Mouse (Mus musculus) heart, adult 10 weeks (tissue): ENCODE results near the gene Golph3l. TPM values are rescaled to one million over a fixed set of nuclear protein-coding genes. Genes with fewer than 3 reads are reported as not detected.

Experiments used
- polyA plus RNA-seq: library from polyadenylated mRNA; stranded (reverse); fragments of 350-450 nt; fragmentation: Illumina TruSeq; extraction: RNeasy Lipid Tissue Mini Kit (QIAGEN cat#74804); gene quantifications from one replicate; pipeline ENCODE4 v1.2.3, GENCODE M21; 2014; ENCODE audit warnings: low read depth, low replicate concordance

Golph3l gene
- polyA plus RNA-seq = 17.8 TPM

DNA sequence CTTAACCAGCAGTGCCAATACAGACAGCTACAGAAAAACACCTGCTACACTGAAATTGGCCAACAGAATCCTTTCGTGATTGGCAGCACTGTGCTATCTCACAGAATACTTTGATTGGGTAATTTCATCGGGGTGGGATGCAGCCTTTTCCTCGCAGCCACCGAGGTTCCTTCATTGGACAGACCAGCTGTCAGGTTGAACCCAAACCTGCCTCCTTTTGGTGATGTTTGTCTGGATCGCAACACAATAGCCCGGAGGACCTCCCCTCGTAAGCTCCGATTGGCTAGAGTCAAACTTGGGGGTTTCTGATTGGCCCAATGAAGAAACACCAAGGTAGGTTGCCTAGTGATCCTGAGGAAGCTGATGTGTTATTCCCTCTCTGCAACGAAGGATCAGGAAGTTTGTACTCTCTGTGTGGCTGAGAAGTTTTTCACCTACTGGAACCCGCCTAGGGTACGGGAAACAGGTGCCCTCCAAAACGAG lies at the start of gene Golph3l:
TSS of gene Golph3l (plus strand) at position 331 of the 483 bp plus-strand sequence.

DNA sequence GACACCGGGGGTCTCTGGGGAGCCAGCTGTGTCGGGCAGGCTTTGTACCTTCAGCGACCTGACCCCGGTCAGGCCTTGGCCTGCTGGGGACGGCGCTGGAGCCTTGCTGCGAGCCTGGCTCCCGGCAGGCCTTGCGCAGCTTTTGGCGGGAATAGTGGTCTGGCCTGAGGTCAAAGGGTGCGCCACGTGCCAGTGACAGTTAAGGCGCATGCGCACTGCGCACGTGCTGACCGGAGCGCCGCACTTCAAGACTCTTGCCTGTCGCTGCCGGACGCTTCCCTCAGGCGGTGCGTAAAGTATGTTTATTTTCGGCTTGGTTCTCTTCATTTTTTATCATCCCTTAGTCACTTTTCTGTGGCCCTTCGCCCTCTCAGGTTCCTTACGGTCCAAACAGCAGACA lies 29.3 kb upstream of the Golph3l start, which contains the start of gene Hormad1:
TSS of gene Hormad1 (plus strand) at position 241 of the 400 bp plus-strand sequence.

DNA sequence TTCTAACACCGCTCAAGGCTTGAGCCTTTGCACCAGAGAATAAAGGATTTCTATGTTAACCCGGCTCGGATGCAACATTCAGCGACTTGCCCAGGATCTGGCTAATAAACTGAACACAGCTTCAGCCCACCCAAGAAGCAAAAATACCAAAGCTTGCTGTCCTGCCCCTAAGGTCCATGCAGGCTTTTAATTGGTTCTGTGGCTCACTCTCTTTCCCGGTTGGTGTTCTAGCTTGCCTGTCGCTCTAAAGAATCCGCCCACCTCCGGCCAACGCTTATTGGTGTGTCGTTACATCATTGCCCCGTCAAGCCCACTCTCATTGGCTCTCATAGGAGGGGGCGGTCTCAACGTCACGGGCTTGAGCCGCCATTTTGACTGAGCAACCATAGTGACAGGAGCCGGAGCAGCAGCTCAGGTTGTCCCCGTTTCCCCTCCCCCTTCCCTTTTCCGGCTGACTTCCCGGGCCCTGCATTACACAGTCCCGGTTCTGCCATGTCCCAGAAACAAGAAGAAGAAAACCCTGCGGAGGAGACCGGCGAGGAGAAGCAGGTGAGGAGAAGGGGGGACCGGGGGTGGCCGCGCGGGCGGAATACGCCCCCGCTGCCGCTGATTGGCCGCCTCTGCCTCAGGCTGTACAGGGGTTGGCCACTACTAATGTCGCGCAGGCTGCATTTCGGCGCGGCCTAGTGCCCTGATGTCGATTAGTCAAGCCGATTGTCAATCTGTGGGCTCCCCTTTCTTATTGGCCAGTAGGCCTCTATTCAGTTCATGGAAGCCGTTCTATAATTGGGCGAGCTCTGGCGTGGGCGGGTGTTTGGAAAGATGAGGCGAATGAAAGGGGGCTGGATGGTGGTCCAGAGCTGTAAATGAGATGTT lies 36.1 kb downstream of the Golph3l start, which contains the start of gene Ensa:
TSS of gene Ensa (plus strand) at position 366 of the 876 bp plus-strand sequence.

DNA sequence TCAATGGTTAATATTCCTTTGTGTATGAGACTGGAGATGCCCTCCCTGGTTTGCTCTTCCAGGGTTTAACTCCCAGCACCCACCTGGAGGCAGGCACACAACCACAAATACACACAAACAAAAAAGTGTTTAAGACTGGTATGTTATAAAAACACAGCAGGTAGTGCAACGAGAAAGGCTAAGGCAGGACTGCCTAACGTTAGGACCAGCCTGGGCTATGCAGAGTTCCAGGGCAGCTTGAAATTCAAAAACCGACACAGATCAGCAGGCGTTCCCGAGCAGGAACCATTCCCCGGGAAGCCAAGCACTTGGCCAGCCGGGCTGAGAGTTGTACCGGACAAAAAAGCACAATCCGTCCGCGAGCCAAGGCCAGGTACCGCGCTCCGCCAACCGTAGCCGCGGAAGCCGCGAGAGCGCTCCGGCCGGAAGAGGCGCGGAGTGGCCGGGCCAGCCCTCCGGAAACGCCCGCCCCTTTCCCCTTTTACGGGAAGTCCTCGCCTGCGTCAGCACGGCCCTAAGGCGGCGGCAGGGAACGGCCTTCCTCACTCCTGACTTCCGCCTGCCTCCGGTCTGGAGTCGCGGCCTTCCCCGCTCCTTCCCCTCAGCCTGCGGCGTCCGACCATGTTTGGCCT lies 69.6 kb downstream of the Golph3l start, which contains the start of gene Mcl1:
TSS of gene Mcl1 (plus strand) at position 553 of the 632 bp plus-strand sequence.

Other genes starting within 250 kb of the Golph3l start
- gene Setdb1, start 231.7 kb upstream of the Golph3l start, polyA plus RNA-seq = 12.5 TPM
- gene 4930558C23Rik, start 186.1 kb upstream of the Golph3l start, polyA plus RNA-seq = not detected
- gene Arnt, start 154.5 kb upstream of the Golph3l start, polyA plus RNA-seq = 34.4 TPM
- gene Ctsk, start 89.7 kb upstream of the Golph3l start, polyA plus RNA-seq = 5.2 TPM
- gene Ctss, start 62.1 kb upstream of the Golph3l start, polyA plus RNA-seq = 20.0 TPM
- gene Hormad1, start 29.3 kb upstream of the Golph3l start, polyA plus RNA-seq = not detected
- gene Ensa, start 36.1 kb downstream of the Golph3l start, polyA plus RNA-seq = 82.3 TPM
- 125 TPM for gene Mcl1, start 69.9 kb downstream of the Golph3l start, polyA plus RNA-seq
- gene Adamtsl4, start 99.0 kb downstream of the Golph3l start, polyA plus RNA-seq = 41.3 TPM
- gene Ecm1, start 150.6 kb downstream of the Golph3l start, polyA plus RNA-seq = 54.6 TPM
- 42.7 TPM for gene Tars2, start 171.3 kb downstream of the Golph3l start, polyA plus RNA-seq
- gene Rprd2, start 229.9 kb downstream of the Golph3l start, polyA plus RNA-seq = 17.4 TPM